Mouse (Mus musculus) heart, embryonic 10.5 days (tissue): ENCODE results near the gene Ttc21a. TPM values are rescaled to one million over a fixed set of nuclear protein-coding genes. Genes with fewer than 3 reads are reported as not detected.

Experiments used
- DNase-seq: peaks from one replicate; pipeline ENCODE4 v3.0.0-alpha.2; 2017; ENCODE audit warnings: low spot score
- H3K27ac ChIP-seq: fragments of 300-500 bp; sonication (generic); 2 replicates; pipeline ENCODE4 v1.5.1; 2016; ENCODE audit warnings: mild to moderate bottlenecking
- H3K27me3 ChIP-seq: fragments of 300-500 bp; sonication (generic); 2 replicates; pipeline ENCODE4 v1.6.1; 2016; ENCODE audit warnings: mild to moderate bottlenecking; ENCODE audit not compliant: poor library complexity, insufficient read depth, severe bottlenecking
- H3K36me3 ChIP-seq: fragments of 300-500 bp; sonication (generic); 2 replicates; pipeline ENCODE4 v1.6.1; 2016; ENCODE audit warnings: mild to moderate bottlenecking, moderate library complexity
- H3K4me1 ChIP-seq: fragments of 300-500 bp; sonication (generic); 2 replicates; pipeline ENCODE4 v1.6.1; 2016; ENCODE audit warnings: mild to moderate bottlenecking
- H3K4me3 ChIP-seq: fragments of 300-500 bp; sonication (generic); 2 replicates; pipeline ENCODE4 v1.5.1; 2016; ENCODE audit warnings: mild to moderate bottlenecking, moderate library complexity
- H3K9me3 ChIP-seq: fragments of 300-500 bp; sonication (generic); 2 replicates; pipeline ENCODE4 v1.6.1; 2016; ENCODE audit warnings: mild to moderate bottlenecking, moderate library complexity
- WGBS: fragments of 180-500 bp; shearing (Covaris S2); methylation state at CpG from one replicate; pipeline ENCODE4 v1.1.7; 2016; 5-methylcytosine and 5-hydroxymethylcytosine counted together
- polyA plus RNA-seq: library from polyadenylated mRNA; unstranded; fragments of >200 nt; fragmentation: Nextera tagmentation; extraction: Ambion mirVana; gene quantifications from 2 replicates; pipeline ENCODE4 v1.2.1, GENCODE M21; 2016

Ttc21a gene
- polyA plus RNA-seq, 1 experiment from 2014 or later: 0.28 TPM

DNA sequence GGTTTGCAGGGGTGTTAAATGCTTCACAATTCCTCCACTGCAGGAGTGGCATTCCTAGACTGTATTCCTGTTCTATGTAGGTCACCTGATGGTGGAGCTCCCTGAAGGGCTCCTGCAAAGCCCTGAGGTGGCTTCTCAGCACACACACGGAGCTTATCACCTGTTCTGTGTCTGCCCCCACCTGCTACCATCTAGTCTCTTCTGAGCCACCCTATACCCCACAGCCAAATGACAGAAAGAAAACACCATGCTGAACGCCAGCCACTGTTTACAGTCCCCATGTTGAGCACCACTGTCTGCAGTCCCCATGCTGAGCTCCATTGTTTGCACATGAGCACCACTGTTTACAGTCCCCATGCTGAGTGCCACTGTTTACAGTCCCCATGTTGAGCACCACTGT, 42.3 kb downstream of the Ttc21a start:
- H3K4me3 ChIP-seq: no peak overlapping the region
- no peaks in the 10 kb centered on the region for H3K27me3 ChIP-seq
- WGBS: 47% methylated on average over 2 of the region's 2 CpGs
- no peaks in the 10 kb centered on the region for H3K9me3 ChIP-seq
- DNase-seq: no peak
- H3K36me3 ChIP-seq: peaks cover 12% of the 10 kb centered on the region
- H3K4me1 ChIP-seq: peaks cover 83% of the 10 kb centered on the region
- peak overlapping the region; percentile 5 for H3K27ac ChIP-seq

- Histone ChIP-seq H3K9me3 (no peaks in the 10 kb centered on the region), H3K4me3 (peak overlapping the region; percentile 87), H3K4me1 (peaks cover 87% of the 10 kb centered on the region), H3K27me3 (no peaks in the 10 kb centered on the region), H3K36me3 (peaks cover 5% of the 10 kb centered on the region; the same call in 1 of the 2 replicates), H3K27ac (peak overlapping the region; percentile 94)
- WGBS: 0% methylated on average over 4 of the region's 4 CpGs
- no peak for DNase-seq
These were observed 43.4 kb downstream of the Ttc21a start for GRCm38 (mm10) chr9:119980770-119981182.

GRCm38 (mm10) chr9:119981183-119982179, 44.1 kb downstream of the Ttc21a start:
- Histone ChIP-seq H3K27ac (peak overlapping the region; percentile 94), H3K36me3 (peaks cover 5% of the 10 kb centered on the region; the same call in 1 of the 2 replicates), H3K4me1 (peaks cover 84% of the 10 kb centered on the region), H3K27me3 (no peaks in the 10 kb centered on the region), H3K4me3 (peak overlapping the region; percentile 87), H3K9me3 (no peaks in the 10 kb centered on the region)
- WGBS: 1% methylated on average over 16 of the region's 16 CpGs
- DNase-seq: peak; percentile 91

- Histone ChIP-seq H3K27ac (peak overlapping the region; percentile 94), H3K36me3 (no peaks in the 10 kb centered on the region), H3K4me1 (peaks cover 76% of the 10 kb centered on the region), H3K9me3 (no peaks in the 10 kb centered on the region), H3K27me3 (no peaks in the 10 kb centered on the region), H3K4me3 (peak overlapping the region; percentile 87)
- under 1% methylated on average over 11 of the region's 11 CpGs for WGBS
- peak; percentile 87 for DNase-seq
These were observed 44.9 kb downstream of the Ttc21a start for GRCm38 (mm10) chr9:119982241-119982811.

GRCm38 (mm10) chr9:119982956-119983551, 45.6 kb downstream of the Ttc21a start:
- no peaks in the 10 kb centered on the region for H3K27me3 ChIP-seq
- under 1% methylated on average over 48 of the region's 48 CpGs for WGBS
- no peaks in the 10 kb centered on the region for H3K36me3 ChIP-seq
- no peak for DNase-seq
- peak overlapping the region; percentile 87 for H3K4me3 ChIP-seq
- no peaks in the 10 kb centered on the region for H3K9me3 ChIP-seq
- peak overlapping the region; percentile 94 for H3K27ac ChIP-seq
- peaks cover 68% of the 10 kb centered on the region for H3K4me1 ChIP-seq

DNA sequence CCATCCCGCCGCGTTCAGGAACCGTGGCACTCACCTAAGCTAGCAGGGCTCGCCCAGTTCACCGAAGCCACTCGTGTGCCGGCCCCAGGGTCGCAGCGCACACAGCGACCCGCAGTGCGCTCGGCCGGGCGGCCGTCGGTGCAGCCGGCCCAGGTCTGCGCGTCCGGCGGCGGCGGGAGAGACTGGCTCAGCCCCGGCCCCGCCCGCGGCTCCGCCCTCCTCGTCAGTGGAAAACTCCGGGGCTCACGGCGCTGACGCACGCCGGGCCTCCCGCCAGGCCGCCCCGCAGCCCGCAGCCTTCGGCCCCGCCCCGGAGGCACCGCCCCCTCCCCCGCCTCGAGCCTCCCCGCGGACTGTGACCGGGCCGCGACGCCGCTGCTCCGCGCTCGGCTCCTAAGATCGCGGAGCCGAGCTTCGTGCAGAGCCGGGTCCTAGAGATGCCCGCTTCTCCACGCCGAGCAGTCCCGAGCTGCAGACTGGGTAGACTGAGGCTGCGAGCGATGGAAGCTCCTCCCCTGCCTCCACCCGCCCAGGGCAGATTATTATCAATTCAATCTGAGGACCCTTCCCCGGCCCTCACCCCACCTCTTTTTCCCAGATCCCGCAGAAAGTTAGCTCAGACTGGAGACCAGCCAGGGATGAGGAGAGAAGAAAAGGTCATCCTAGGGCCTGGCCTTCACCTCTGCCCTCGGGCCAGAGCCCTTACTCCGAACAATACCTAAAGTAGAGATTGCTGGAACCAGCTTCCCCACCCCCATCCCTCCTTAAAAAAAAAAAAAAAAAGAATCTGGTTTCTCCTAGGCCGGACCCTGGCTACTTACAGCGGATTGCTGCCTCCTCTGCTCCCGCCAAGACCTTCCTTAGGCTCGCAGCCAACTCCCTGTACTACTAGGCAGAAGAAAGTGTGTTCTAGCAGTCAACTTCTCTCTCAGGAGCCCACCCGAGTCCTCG, 46.5 kb downstream of the Ttc21a start:
- under 1% methylated on average over 79 of the region's 79 CpGs for WGBS
- peak overlapping the region; percentile 94 for H3K27ac ChIP-seq

DNA sequence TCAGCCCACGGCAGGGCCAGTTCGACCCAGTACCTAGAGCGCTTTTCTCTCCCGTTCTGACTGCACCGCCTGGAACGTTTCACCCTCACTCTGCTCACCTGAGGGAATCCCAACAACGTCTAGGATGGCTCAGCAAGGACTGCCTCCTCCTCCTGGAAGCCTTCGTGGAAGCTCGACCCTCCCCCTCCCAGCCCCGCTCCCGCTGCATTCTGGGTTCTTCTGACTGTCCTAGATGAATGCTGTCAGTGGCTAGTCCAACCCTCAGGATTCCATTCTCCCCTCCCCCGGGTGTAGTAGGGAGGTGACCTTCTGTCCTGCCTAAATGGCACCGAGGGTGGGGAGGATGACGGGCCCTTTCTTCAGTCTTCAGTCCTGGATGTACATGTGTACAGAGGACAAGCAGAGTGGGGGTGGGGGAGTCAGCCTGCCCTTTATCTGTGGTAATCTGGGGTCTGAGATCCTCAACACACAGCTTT, 47.2 kb downstream of the Ttc21a start, which contains the start of gene Csrnp1:
Csrnp1 (minus strand) TSS at position 123 of the 476 bp plus-strand sequence.
- Histone ChIP-seq H3K27me3 (no peaks in the 10 kb centered on the region), H3K27ac (peak within 1 kb of the TSS; percentile 94), H3K4me3 (peak within 1 kb of the TSS; percentile 87), H3K4me1 (peaks cover 53% of the 10 kb centered on the region), H3K9me3 (no peaks in the 10 kb centered on the region), H3K36me3 (no peaks in the 10 kb centered on the region)
- peak; percentile 88 for DNase-seq
- WGBS: 4% methylated on average over 14 of the region's 14 CpGs

More for the DNA sequence above, 46.5 kb downstream of the Ttc21a start:
- Histone ChIP-seq H3K36me3 (no peaks in the 10 kb centered on the region), H3K4me3 (peak overlapping the region; percentile 87), H3K9me3 (no peaks in the 10 kb centered on the region), H3K27me3 (no peaks in the 10 kb centered on the region), H3K4me1 (peaks cover 60% of the 10 kb centered on the region)
- DNase-seq: peak; percentile 94

- H3K9me3 ChIP-seq: no peaks in the 10 kb centered on the region
- DNase-seq: no peak
- no peaks in the 10 kb centered on the region for H3K36me3 ChIP-seq
- H3K4me3 ChIP-seq: no peak overlapping the region
- H3K4me1 ChIP-seq: peaks cover 39% of the 10 kb centered on the region
- WGBS: 83% methylated on average over 10 of the region's 10 CpGs
- H3K27ac ChIP-seq: no peak overlapping the region
- H3K27me3 ChIP-seq: no peaks in the 10 kb centered on the region
These were observed 48.6 kb downstream of the Ttc21a start for GRCm38 (mm10) chr9:119985881-119986574.

DNA sequence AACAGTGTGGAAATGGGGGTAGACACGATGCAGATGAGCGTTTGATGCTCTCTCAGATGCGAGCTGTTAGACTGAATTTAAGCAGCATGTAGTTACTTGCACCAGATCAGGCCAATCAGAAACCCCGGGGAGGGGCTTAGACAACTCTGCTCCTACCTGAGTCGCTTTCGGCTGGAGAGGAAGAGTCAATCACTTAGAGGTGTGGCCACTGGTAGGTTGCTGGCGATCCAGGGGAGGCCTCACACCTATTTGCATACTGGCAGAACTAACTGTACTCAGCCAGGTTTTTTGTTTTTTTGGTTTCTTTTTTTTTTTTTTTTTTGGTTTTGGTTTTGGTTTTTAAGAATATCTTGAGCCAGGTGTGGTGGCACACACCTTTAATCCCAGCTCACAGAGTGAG, 50.9 kb downstream of the Ttc21a start:
- Histone ChIP-seq H3K4me3 (no peak overlapping the region), H3K27me3 (no peaks in the 10 kb centered on the region; the same call in 1 of the 2 replicates), H3K36me3 (no peaks in the 10 kb centered on the region), H3K27ac (no peak overlapping the region), H3K4me1 (peaks cover 22% of the 10 kb centered on the region), H3K9me3 (no peaks in the 10 kb centered on the region)
- no peak for DNase-seq
- WGBS: 43% methylated on average over 7 of the region's 7 CpGs

DNA sequence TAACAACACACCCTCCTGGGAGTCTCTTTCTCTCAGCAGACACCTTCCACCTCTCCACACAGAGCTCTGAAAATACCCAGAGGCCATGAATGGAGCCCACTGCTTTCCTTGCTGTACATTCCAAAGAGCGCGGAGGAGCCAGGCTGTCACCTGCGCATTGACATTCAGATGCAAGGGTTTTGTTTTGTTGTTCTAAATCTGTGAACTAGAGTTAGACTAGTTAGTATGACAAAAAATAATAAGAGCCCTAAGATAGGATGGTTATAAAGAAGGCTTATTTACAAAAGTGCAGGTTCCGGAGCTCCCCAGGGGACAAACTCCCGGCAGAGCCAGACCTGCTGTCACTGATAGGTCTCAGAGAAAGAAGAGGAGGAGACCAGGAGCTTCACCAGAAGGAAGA, 53.9 kb downstream of the Ttc21a start:
- no peaks in the 10 kb centered on the region for H3K9me3 ChIP-seq
- WGBS: 15% methylated on average over 5 of the region's 5 CpGs
- no peak overlapping the region for H3K4me3 ChIP-seq
- H3K36me3 ChIP-seq: no peaks in the 10 kb centered on the region
- H3K4me1 ChIP-seq: peaks cover 5% of the 10 kb centered on the region
- H3K27me3 ChIP-seq: no peaks in the 10 kb centered on the region; the same call in 1 of the 2 replicates
- DNase-seq: no peak
- H3K27ac ChIP-seq: no peak overlapping the region

DNA sequence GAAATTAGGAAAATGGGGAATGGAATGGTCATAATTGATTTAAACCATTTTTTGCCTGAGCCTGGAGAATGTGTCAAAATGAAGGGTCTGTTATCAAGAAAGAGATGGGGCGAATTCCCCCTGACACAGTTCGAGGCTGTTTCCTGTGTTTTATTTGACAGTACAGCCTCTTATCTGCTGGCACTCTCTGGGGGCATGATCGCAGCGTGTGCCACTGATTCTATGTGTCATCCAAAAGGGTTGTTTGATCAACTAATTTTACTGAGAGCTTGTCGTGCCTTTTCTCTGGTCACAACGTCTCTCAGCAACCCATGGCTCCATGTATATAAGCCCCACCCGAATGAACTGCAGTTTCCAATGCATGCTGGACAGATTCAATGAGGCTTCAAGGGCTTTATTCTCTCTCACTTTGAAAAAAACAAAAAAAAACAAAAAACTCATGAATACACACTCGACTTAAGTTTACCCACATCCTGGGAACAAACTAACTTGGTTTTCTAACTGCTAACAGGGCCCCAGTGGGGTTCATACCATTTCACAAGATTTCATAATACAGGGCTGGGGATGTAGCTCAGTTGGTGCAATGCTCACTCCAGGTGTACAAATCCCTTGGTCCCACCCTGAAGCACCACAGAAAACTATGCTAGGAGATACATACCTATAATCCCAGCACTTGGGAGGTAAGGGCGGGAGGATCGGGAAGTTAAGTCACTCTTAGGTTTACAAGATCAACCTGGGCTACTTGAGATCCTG, 55.9 kb downstream of the Ttc21a start:
- Histone ChIP-seq H3K27ac (no peak overlapping the region), H3K4me1 (peaks cover 5% of the 10 kb centered on the region), H3K27me3 (no peaks in the 10 kb centered on the region; the same call in 1 of the 2 replicates), H3K9me3 (no peaks in the 10 kb centered on the region), H3K4me3 (no peak overlapping the region), H3K36me3 (no peaks in the 10 kb centered on the region)
- WGBS: 48% methylated on average over 10 of the region's 10 CpGs
- no peak for DNase-seq
